Mouse (Mus musculus): ENCODE measurements around the gene Sema3c.

The Sema3c gene

DNA sequence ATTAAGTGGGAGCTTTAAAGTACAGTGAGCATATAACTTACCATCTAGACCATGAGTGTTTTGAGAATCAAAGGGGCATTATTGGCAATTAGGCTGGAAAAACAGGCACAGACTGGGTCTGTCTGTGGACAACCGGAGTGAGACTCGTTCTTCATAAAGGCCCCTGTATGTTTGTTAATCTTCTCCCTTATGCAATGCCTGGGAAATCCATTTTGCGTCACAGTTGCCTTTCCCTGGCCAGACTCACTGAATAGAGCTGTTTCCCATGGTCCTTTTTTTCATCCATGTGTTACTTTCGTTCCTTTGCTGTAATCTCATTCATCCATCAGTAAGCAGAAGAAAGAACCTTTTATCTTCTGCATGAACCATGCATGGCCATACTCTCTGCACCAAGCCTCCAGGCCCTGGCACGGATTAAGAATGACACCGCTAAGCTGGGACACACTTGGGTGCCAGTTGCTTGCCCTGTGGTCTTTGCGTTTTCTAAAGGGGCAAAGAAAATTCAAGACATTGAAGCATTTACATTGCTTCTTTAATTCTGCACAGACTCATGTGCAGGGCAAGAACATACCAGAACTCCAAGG lies 73.7 kb downstream of the Sema3c start:
- no peak for DNase-seq (ENCODE audit: low spot score)

- DNase-seq (ENCODE audit: low spot score) = no peak
These were observed 74.9 kb downstream of the Sema3c start for GRCm38 (mm10) chr5:17648865-17649542.

DNA sequence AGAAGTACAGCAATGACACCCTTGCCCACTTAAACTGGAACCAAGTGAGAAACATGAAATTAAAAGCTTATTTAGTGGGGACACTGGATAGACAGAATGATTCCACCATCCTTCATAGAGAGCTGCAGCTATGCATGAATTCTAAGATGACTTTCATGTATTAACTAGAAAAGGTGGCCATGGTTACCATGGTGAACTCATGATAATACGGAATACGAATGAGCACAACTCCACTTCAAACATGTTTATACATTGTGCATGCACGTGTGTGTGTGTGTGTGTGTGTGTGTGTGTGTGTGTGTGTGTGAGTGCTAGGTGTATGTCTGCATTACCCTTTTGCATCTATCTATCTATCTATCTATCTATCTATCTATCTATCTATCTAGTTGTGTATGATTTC lies 87.1 kb downstream of the Sema3c start:
- DNase-seq (ENCODE audit: low spot score) = no peak

- DNase-seq (ENCODE audit: low spot score) = no peak
These were observed 97.3 kb downstream of the Sema3c start for GRCm38 (mm10) chr5:17671356-17671755.

- no peak for DNase-seq (ENCODE audit: low spot score)
These were observed 106.8 kb downstream of the Sema3c start for GRCm38 (mm10) chr5:17680862-17681261.

DNA sequence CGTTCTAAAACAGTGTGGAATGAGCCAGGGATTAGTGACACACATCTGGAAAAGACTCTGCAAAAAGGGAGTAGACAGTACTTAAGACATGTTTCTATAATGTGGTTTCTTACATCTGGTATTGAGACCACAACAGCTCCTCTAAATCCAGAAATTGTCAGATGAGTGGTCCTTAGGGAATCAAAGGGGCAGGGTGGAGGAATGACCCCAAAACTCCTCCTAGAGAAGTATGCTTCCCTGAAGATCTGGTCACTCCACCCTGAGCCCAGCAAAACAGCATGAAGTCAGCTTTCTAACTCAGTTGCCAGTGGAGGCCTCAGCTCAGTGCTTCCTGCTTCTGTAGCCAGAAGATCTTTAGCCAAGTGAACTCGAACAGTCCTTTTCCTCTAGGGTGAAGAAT lies 115.0 kb downstream of the Sema3c start:
- no peak for DNase-seq (ENCODE audit: low spot score)

DNA sequence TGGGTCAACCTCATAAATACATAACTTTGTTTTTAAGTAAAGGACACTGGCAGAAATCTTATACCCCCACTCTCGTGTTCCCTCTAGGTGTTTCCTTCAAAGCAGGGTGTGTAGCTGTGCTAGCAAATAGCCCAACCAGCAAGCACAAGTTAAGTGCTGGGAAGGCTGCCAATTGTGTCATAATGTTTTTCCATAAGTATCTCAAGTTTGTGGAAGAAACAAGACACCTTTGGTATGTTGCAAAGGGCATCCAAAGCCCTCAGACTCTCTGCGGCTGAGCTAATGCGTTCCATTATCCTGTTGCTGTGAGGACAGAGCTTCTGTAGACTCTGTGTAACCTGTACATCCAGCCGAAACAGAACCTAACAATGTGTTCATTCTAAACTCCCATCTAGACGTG lies 115.5 kb downstream of the Sema3c start:
- no peak for DNase-seq (ENCODE audit: low spot score)

- no peak for DNase-seq (ENCODE audit: low spot score)
These were observed 121.3 kb downstream of the Sema3c start for GRCm38 (mm10) chr5:17695366-17695765.

DNA sequence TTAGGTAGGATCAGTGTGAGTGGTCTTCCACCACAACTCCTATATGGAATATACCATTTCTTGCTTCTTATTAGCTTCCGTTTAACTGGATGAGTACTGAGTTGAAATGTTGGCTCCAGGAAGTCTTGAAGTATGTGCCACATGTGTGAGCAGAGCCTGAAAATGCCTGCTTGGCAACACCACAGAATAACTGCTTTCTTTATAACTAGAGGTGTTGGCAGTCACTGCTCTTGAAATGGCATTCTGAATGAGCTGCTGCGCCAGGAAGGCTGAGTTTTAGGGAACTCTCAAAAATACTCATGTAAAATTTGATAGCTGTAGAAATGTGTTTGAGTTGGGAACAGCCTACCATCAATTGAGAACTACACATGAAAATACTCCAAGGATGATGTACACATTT lies 124.8 kb downstream of the Sema3c start:
- no peak for DNase-seq (ENCODE audit: low spot score)

DNA sequence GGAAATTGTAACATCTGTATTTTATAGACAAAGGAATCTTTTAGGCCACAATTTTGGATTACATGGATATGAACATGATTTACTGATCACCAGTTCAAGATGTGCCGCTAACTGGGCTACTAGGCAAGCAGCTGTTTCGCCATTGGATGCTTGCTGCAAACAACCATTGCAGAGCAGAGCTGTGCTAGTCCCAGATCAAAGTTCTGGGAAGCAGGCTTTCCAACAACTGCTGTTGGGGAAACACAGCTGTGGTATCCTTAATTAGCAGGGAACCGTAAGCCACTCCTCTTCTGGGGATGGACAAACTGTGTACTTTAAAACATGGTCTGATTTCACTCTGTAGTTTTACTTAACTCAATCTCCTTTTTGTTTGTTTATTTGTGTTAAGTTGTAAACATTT lies 130.1 kb downstream of the Sema3c start:
- no peak for DNase-seq (ENCODE audit: low spot score)

DNA sequence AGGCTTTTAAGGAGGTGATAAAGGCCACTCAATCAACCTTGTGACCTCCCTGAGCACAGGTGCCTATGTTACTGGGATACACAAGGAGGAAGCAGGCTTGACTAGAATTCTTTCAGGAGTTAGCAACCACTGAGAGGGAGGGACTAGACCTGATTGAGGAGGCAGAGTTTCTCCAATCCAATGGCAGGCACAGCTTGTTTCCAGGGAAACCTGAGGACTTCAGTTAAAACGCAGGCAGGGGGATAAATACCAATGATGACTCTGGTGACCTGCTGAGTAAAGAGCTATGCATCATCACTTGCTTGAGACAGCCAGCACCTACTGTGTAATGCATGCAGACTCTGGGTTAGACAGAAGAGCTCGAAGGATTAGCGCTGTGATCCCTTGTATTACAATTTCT lies 133.0 kb downstream of the Sema3c start:
- DNase-seq (ENCODE audit: low spot score) = no peak

- no peak for DNase-seq (ENCODE audit: low spot score)
These were observed 138.3 kb downstream of the Sema3c start for GRCm38 (mm10) chr5:17712374-17712773.

GRCm38 (mm10) chr5:17715206-17715605 lies 141.1 kb downstream of the Sema3c start:
- DNase-seq (ENCODE audit: low spot score) = no peak

GRCm38 (mm10) chr5:17720011-17720410 lies 145.9 kb downstream of the Sema3c start:
- DNase-seq (ENCODE audit: low spot score) = no peak

DNA sequence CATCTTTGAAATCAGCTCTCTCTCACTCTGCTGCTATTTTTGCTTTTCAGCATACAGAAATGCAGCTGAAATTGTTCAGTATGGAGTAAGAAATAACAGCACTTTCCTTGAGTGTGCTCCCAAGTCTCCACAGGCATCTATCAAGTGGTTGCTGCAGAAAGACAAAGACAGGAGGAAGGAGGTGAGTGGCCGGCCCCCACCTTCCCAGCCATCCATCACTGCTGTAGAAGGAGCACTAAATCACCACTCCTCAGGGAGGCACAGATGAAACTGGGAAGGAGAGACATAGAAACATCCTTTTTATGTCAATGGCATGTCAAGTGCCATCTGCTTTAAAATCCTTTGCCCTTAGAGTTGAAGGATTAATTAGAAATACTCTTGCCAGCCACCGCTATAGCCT lies 149.9 kb downstream of the Sema3c start:
- DNase-seq (ENCODE audit: low spot score) = no peak

GRCm38 (mm10) chr5:17728047-17728446 lies 154.0 kb downstream of the Sema3c start:
- DNase-seq (ENCODE audit: low spot score) = no peak

DNA sequence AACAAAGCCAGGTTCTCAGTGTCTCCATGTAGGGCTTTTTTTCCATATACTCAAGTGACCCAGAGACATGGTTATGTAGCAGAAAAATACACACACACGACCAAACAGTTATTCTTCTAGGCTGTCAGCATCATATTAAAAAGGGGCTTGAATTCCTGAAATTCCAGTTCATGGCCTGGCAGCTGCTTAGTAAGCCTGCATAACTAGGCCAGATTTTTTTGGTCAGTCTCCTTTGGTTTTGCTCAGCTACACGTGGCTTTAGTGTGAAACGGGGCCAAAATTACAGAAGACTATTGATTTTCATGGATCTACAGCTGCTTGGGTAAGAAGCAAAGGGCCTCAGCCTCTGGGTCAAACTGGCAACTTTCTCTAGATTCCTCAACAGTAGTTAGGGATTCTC lies 165.7 kb downstream of the Sema3c start:
- no peak for DNase-seq (ENCODE audit: low spot score)

DNA sequence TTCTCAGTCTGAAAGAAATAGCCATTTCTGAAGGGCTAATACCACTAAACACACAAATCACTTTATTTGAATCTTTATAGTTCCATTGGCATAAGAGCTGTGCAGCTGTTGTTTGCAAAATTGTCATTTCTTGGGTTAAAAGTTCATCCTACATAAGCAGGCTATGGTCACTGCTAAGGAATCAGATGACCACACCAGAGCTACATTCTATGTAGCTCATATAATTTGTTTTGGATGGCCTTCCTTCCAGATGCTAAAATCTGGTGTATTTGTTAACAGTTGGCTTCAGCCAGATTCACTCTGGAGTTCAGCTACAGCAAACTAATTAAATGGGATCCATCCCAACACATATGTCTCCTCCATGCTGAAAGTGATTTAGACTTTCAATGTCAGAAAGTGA lies 172.4 kb downstream of the Sema3c start:
- DNase-seq (ENCODE audit: low spot score) = no peak

- no peak for DNase-seq (ENCODE audit: low spot score)
These were observed 173.1 kb downstream of the Sema3c start for GRCm38 (mm10) chr5:17747143-17747542.

GRCm38 (mm10) chr5:17748293-17748692 lies 174.2 kb downstream of the Sema3c start:
- no peak for DNase-seq (ENCODE audit: low spot score)

- no peak for DNase-seq (ENCODE audit: low spot score)
These were observed 179.5 kb downstream of the Sema3c start for GRCm38 (mm10) chr5:17753471-17754005.

- no peak for DNase-seq (ENCODE audit: low spot score)
These were observed 192.1 kb downstream of the Sema3c start for GRCm38 (mm10) chr5:17766006-17766677.

- no peak for DNase-seq (ENCODE audit: low spot score)
These were observed 196.2 kb downstream of the Sema3c start for GRCm38 (mm10) chr5:17770328-17770727.

All from urinary bladder, postnatal 10 days (tissue).